Mouse (Mus musculus) heart, adult 8-10 months (tissue): ENCODE measurements around the gene Cldn22. TPM values are rescaled to one million over a fixed set of nuclear protein-coding genes. Genes with fewer than 3 reads are reported as not detected.
A peak's percentile ranks its signal among the peaks of the same experiment; 100 is the strongest.
"Not testable (repeated sequence)": the region's sequence is repeated elsewhere in the genome, so short reads cannot be mapped to it uniquely, and the experiment has no call there.

Experiments
- DNase-seq: peaks from one replicate; pipeline ENCODE4 v3.0.0; 2022; ENCODE audit warnings: low spot score
- total RNA-seq, 4 experiments: library from RNA; stranded (reverse); gene quantifications; 2 replicates each; pipeline ENCODE4 v1.2.4; 2022

Cldn22 gene
- not detected for total RNA-seq

GRCm38 (mm10) chr8:47824182-47824581, at the start of gene Cldn22:
Cldn22 (plus strand) TSS chr8:47824482.
- no peak for DNase-seq

GRCm38 (mm10) chr8:47777415-47777814, 46.9 kb upstream of the Cldn22 start:
- DNase-seq = no peak

GRCm38 (mm10) chr8:47779589-47779988, 44.7 kb upstream of the Cldn22 start:
- DNase-seq = no peak

GRCm38 (mm10) chr8:47781881-47782280, 42.4 kb upstream of the Cldn22 start:
- no peak for DNase-seq

- DNase-seq = no peak
Measured at GRCm38 (mm10) chr8:47783544-47783943, 40.7 kb upstream of the Cldn22 start.

GRCm38 (mm10) chr8:47783944-47784343, 40.3 kb upstream of the Cldn22 start:
- peak; percentile 28 for DNase-seq

- peak; percentile 65 for DNase-seq
Measured at GRCm38 (mm10) chr8:47784436-47784835, 39.8 kb upstream of the Cldn22 start.

GRCm38 (mm10) chr8:47786323-47786722, 38.0 kb upstream of the Cldn22 start:
- DNase-seq = no peak

- DNase-seq = peak; percentile 63
Measured at GRCm38 (mm10) chr8:47787705-47788104, 36.6 kb upstream of the Cldn22 start.

GRCm38 (mm10) chr8:47791986-47792385, 32.3 kb upstream of the Cldn22 start:
- DNase-seq = no peak

- no peak for DNase-seq
Measured at GRCm38 (mm10) chr8:47799438-47799837, 24.8 kb upstream of the Cldn22 start.

GRCm38 (mm10) chr8:47802349-47802748, 21.9 kb upstream of the Cldn22 start:
- DNase-seq = no peak

- no peak for DNase-seq
Measured at GRCm38 (mm10) chr8:47804262-47804661, 20.0 kb upstream of the Cldn22 start.

- no peak for DNase-seq
Measured at GRCm38 (mm10) chr8:47809970-47810665, 14.2 kb upstream of the Cldn22 start.

- DNase-seq = no peak
Measured at GRCm38 (mm10) chr8:47810666-47811015, 13.6 kb upstream of the Cldn22 start.

- DNase-seq = no peak
Measured at GRCm38 (mm10) chr8:47811221-47811620, 13.1 kb upstream of the Cldn22 start.

- DNase-seq = no peak
Measured at GRCm38 (mm10) chr8:47819034-47819433, 5.2 kb upstream of the Cldn22 start.

GRCm38 (mm10) chr8:47820914-47821772, 3.1 kb upstream of the Cldn22 start:
- no peak for DNase-seq

- no peak for DNase-seq
Measured at GRCm38 (mm10) chr8:47821843-47822242, 2.4 kb upstream of the Cldn22 start, which contains the start of gene Cldn24. Cldn24 (plus strand) TSS chr8:47822143.

- DNase-seq = not testable (repeated sequence)
Measured at GRCm38 (mm10) chr8:47822541-47822940, 1.7 kb upstream of the Cldn22 start.

GRCm38 (mm10) chr8:47823777-47824176, 505 bp upstream of the Cldn22 start:
- no peak for DNase-seq

- no peak for DNase-seq
Measured at GRCm38 (mm10) chr8:47825596-47825995, 1.3 kb downstream of the Cldn22 start.

- DNase-seq = no peak
Measured at GRCm38 (mm10) chr8:47826911-47827310, 2.6 kb downstream of the Cldn22 start.
